Mouse (Mus musculus) lung, postnatal 10 days (tissue): ENCODE measurements around the gene Plpp3.
A peak's percentile ranks its signal among the peaks of the same experiment; 100 is the strongest.

Experiments
- DNase-seq: peaks from one replicate; pipeline ENCODE4 v3.0.0; 2021

The Plpp3 gene

DNA sequence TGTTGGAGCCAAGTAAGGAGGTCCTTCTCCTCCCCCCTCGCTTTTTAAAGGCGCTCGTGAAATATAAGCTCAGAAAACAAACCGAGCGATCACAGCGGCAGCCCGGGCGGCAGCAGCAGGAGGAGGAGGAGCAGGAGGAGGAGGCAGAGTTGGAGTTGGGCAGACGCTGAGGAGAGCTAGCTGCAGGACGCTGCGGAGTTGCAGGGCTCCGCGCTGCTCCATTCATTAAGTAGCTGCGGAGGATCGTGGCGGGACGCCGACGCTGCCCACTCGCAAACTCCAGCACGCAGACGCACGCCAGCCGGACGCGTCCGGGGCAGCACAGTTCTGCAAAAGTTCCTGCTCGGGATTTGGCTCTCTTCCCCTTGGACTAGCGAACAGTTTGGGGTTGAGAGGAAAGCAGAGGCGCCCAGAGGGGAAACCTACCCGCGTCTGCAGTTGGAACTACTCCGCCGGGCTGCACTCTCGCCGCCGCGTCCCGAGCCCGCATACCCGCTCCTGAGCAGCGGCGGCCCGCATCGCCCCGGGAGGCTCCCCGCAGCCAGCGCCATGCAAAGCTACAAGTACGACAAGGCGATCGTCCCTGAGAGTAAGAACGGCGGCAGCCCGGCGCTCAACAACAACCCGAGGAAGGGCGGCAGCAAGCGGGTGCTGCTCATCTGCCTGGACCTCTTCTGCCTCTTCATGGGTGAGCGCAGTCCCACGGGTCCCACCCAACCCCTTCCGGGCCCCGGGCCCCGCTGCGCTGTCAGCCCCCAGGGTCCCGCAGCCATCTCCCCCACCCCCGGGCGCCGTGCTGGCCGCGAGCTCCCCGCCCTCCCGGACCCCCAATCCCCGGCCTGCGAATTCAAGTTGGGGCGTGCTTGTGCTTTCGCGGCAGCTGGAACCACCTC, at the start of gene Plpp3:
Gene Plpp3, plus strand, starts transcription at position 72 of the 893 bp plus-strand sequence.
- peak; percentile 91 for DNase-seq

GRCm38 (mm10) chr4:105107943-105108640, 49.1 kb upstream of the Plpp3 start:
- no peak for DNase-seq

GRCm38 (mm10) chr4:105108641-105109198, 48.4 kb upstream of the Plpp3 start:
- DNase-seq: no peak

DNA sequence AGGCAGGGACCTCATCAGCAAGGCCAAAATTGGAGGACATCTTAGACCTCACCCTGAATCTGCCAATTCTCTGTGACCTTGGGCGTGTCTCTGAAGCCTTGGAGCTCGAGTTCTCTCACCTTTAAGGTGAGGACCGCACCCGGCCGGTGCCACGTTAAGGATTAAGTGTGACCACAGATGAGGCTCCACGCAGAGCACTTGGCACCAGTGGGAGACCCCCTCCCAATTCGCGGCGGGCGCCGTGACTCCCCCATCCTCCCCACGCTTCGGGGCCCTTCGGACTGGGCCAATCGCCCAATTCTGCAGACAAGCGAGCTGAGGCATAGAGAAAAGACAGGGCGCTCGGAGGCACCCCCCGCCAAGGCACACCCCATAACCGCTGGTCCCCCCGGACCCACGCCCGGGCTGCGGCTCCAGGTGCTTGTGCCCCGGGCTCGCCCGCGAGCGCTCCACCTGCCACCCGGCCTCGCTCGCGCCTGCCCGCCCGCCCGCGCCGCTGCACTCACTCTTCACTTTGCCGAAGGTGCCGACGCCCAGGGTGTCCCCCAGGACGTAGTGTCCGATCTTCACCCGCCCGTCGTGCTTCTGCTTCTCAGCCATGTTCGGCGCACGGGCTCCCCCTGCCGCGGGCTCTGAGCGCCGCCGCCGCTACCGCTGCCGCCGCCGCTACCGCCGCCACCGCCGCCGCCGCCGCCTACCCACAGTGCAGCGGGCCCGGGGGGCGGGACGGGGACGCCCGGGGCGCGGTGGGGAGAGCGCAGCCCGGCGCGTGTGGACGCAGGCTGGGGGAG, 47.8 kb upstream of the Plpp3 start, which contains the start of gene Prkaa2:
Gene Prkaa2, minus strand, starts transcription at position 692 of the 791 bp plus-strand sequence.
- peak; percentile 82 for DNase-seq

GRCm38 (mm10) chr4:105109990-105110683, 47.0 kb upstream of the Plpp3 start:
- DNase-seq: no peak

- no peak for DNase-seq
Measured at GRCm38 (mm10) chr4:105110684-105111035, 46.5 kb upstream of the Plpp3 start.

DNA sequence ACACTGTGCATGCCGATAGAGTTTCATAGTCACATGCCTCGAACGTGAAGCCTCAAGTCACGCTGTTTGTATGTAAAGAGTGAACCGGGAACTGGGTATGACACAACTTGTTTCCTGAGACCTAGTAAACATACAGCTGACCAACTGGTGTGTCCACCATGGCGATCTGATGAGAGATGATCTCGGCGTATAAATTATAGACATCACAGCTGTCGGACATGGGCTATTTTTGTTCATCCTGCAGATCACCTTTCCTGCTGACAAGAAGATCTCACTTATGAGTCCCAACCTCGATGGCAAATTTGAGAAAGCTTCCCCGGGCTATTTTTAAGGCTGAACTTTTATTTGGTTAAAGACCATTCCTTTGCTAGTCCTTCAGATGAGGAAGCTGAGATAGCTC, 45.4 kb upstream of the Plpp3 start:
- no peak for DNase-seq

DNA sequence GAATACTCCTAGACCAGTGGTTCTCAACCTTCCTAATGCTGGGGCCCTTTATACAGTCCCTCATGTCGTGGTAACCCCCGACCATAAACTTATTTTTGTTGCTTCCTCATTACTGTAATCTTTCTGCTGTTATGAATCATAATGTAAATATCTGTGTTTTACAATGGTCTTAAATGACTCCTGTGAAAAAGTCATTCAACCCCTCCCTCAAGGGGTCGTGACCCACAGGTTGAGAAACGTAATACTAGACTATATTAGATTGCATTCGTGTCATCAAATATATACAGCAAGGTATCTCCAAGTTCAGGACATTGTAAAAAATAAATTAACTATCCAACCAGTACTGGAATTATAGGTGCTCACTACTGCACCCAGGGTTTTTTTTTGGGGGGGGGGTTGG, 44.1 kb upstream of the Plpp3 start:
- DNase-seq: no peak

DNA sequence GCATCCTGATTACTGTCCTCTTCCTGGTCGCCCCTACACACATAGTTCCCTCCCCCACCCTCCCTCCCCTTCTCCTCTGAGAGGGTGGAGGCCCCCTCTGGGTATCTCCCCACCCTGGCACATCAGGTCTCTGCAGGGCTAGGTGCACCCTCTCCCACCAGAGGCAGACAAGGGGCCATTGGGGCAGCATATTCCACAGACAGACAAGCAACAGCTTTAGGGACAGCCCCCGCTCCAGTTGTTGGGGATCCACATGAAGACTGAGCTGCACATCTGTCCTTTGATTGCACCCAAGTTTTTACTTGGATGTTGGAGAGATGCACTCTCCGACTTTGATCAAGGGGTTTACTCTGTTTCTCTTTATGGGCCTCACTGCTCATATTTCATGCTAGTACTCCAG, 43.7 kb upstream of the Plpp3 start:
- no peak for DNase-seq

GRCm38 (mm10) chr4:105121081-105121480, 36.1 kb upstream of the Plpp3 start:
- no peak for DNase-seq

- DNase-seq: peak; percentile 77
Measured at GRCm38 (mm10) chr4:105122429-105122828, 34.7 kb upstream of the Plpp3 start.

DNA sequence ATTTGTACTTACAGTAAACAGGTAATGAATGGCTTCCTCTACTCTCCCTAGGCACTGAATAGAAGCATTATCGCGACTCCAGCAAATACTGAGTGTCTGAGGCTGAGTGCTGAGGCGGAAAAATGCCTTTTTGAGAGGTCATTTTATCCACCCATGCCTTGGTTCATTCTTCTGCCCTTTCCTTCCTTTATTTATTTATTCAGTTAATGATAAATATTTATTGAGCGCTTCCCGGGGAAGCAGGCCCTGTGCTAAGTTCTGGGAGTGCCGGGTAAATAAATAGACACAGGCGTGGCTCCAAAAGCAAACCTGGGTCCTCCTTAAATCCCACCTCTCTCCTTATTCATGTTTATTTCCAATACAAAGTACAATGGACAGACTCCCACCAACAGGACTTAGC, 27.9 kb upstream of the Plpp3 start:
- DNase-seq: peak; percentile 43

- no peak for DNase-seq
Measured at GRCm38 (mm10) chr4:105131756-105132314, 25.3 kb upstream of the Plpp3 start.

- no peak for DNase-seq
Measured at GRCm38 (mm10) chr4:105133350-105134050, 23.6 kb upstream of the Plpp3 start.

DNA sequence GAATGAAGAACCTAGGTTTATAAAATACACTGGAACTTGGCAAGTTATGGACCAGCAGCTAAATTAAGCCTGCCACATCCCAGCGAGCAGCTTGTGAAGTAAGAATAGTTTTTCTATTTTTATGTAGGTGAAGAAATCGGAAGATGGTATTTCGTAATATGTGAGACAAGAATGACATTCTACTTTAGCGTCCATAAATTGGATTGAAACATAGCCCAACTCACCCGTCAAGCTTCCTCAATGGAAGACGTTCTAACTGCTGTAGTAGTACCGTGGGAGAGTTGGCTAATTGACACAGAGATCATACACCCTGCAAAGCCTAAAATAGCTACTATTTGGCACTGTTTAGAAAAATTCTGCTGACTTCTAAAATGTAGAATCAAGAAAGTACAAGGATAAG, 7.7 kb upstream of the Plpp3 start:
- DNase-seq: no peak

- DNase-seq: peak; percentile 88
Measured at GRCm38 (mm10) chr4:105151911-105152690, 5.0 kb upstream of the Plpp3 start.

GRCm38 (mm10) chr4:105153227-105153626, 3.9 kb upstream of the Plpp3 start:
- DNase-seq: no peak

GRCm38 (mm10) chr4:105156281-105156680, 866 bp upstream of the Plpp3 start:
- DNase-seq: no peak

DNA sequence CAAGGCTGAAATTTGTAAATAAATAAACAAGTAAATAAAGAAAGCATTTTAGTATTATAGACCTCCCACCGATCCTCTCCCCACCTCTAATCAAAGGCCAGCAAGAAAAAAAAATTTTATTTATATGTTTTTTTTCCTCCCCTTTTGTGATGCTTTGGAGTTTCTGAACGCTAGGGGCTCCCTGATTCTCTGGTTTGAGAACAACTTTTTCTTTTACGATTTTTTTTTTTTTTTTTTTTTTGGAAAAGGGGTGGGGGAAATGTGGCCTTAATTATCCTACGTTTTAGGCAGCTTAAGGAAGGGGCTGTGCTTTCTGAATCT, 232 bp upstream of the Plpp3 start:
- DNase-seq: no peak

GRCm38 (mm10) chr4:105158169-105158555, 1.0 kb downstream of the Plpp3 start:
- DNase-seq: peak; percentile 87
